Mouse (Mus musculus) ES-E14 (cell line): ENCODE measurements around the gene Fasn. TPM values are rescaled to one million over a fixed set of nuclear protein-coding genes. Genes with fewer than 3 reads are reported as not detected.

Experiments used
- DNase-seq: peaks from one replicate; pipeline ENCODE4 v3.0.0-alpha.2; 2013; ENCODE audit warnings: low read depth, low spot score
- H3K27ac ChIP-seq: 2 replicates; pipeline ENCODE4 v1.5.1; 2012; ENCODE audit warnings: low read depth, mild to moderate bottlenecking, low read length, moderate library complexity, mixed read lengths; ENCODE audit not compliant: poor library complexity, insufficient read depth, severe bottlenecking
- H3K36me3 ChIP-seq: 2 replicates; pipeline ENCODE4 v1.6.1; 2012; ENCODE audit warnings: mild to moderate bottlenecking, low read length, moderate library complexity, mixed read lengths; ENCODE audit not compliant: control insufficient read depth, poor library complexity, insufficient read depth, severe bottlenecking
- H3K4me1 ChIP-seq, 2 experiments: fragments of 150-350 bp in 1 of 2; sonication (generic) in 1 of 2; 2 replicates each; pipeline ENCODE4 v1.6.1; 2012; ENCODE audit warnings: low read length in 2 of 2, mild to moderate bottlenecking in 1 of 2, mixed read lengths in 1 of 2; ENCODE audit not compliant: control insufficient read depth in 2 of 2, insufficient read depth in 2 of 2, poor library complexity in 1 of 2
- H3K4me3 ChIP-seq, 2 experiments: fragments of 150-350 bp in 1 of 2; sonication (generic) in 1 of 2; 2 replicates each; pipeline ENCODE4 v1.5.1; 2012; ENCODE audit warnings: low read length in 2 of 2, low read depth in 1 of 2, mild to moderate bottlenecking in 1 of 2, mixed read lengths in 1 of 2; ENCODE audit not compliant: insufficient read depth in 1 of 2, poor library complexity in 1 of 2, severe bottlenecking in 1 of 2
- H3K9ac ChIP-seq: 2 replicates; pipeline ENCODE4 v1.6.1; 2012; ENCODE audit warnings: low read depth, mild to moderate bottlenecking, low read length, mixed read lengths; ENCODE audit not compliant: poor library complexity, insufficient read depth, severe bottlenecking
- H3K9me3 ChIP-seq: fragments of 150-350 bp; sonication (generic); 2 replicates; pipeline ENCODE4 v1.6.1; 2012; ENCODE audit warnings: low read depth, mild to moderate bottlenecking, low read length; ENCODE audit not compliant: control insufficient read depth, insufficient read depth
- CHD2 ChIP-seq: IDR thresholded peaks from 2 replicates; pipeline ENCODE4 v1.6.1; 2014; ENCODE audit warnings: mild to moderate bottlenecking, low read depth, low read length, inconsistent platforms
- HCFC1 ChIP-seq: IDR thresholded peaks from 2 replicates; pipeline ENCODE4 v1.6.1; 2012; ENCODE audit warnings: low read length, inconsistent platforms, borderline replicate concordance; ENCODE audit not compliant: insufficient read depth
- MAFK ChIP-seq: IDR thresholded peaks from 2 replicates; pipeline ENCODE4 v1.6.1; 2014; ENCODE audit warnings: mild to moderate bottlenecking, low read depth, low read length, inconsistent platforms; ENCODE audit not compliant: insufficient read depth
- ZC3H11A ChIP-seq: IDR thresholded peaks from 2 replicates; pipeline ENCODE4 v1.6.1; 2012; ENCODE audit warnings: low read depth, mild to moderate bottlenecking, inconsistent platforms, low read length, borderline replicate concordance
- ZNF384 ChIP-seq: IDR thresholded peaks from 2 replicates; pipeline ENCODE4 v1.6.1; 2012; ENCODE audit warnings: low read depth, low read length, inconsistent platforms
- in situ Hi-C, 2 experiments: fragments of 600-800 bp; cut with MboI; formaldehyde crosslinking; loops; one replicate each; pipeline ENCODE4 v1.15.1; 2025; ENCODE audit warnings: low sequenced_read_pairs in 2 of 2, inconsistent platforms in 1 of 2; ENCODE audit not compliant: unreplicated experiment in 2 of 2
- total RNA-seq: library from RNA; depleted of rRNA; stranded (reverse); fragments of 300-350 nt; gene quantifications from 2 replicates; pipeline ENCODE4 v1.2.3, GENCODE M21; 2012

Gene Fasn
- total RNA-seq, 1 experiment: 210 TPM

GRCm38 (mm10) chr11:120804274-120804673 lies 20.1 kb downstream of the Fasn start:
- H3K27ac ChIP-seq: no peak overlapping the region
- H3K4me1 ChIP-seq: peaks cover 4 to 15% of the 10 kb centered on the region in 2 experiments; a peak in 3 of 4 replicates
- no peaks in the 10 kb centered on the region for H3K9me3 ChIP-seq
- DNase-seq: no peak
- in situ Hi-C loops: no loop called here
- no peak for TF ChIP-seq CHD2
- no peak for TF ChIP-seq MAFK
- TF ChIP-seq HCFC1: no peak
- TF ChIP-seq ZNF384: no peak
- TF ChIP-seq ZC3H11A: no peak
- no peak overlapping the region for H3K9ac ChIP-seq
- no peak overlapping the region for H3K4me3 ChIP-seq
- peaks cover 33% of the 10 kb centered on the region for H3K36me3 ChIP-seq

GRCm38 (mm10) chr11:120800061-120800904 lies 24.1 kb downstream of the Fasn start:
- Histone ChIP-seq H3K27ac (peak overlapping the region; percentile 49; the same call in 1 of the 2 replicates), H3K9me3 (no peaks in the 10 kb centered on the region), H3K4me1 (peaks cover 3 to 7% of the 10 kb centered on the region in 2 experiments; a peak in 2 of 4 replicates), H3K9ac (peak overlapping the region; percentile 58), H3K4me3 (peak overlapping the region in 1 of 2 experiments; percentile 46; a peak in 3 of 4 replicates), H3K36me3 (no peaks in the 10 kb centered on the region)
- DNase-seq: peak; percentile 98
- TF ChIP-seq CHD2: 0 out of 2 replicates have a peak, but pooled peaks have one; percentile 40
- TF ChIP-seq MAFK: peak; percentile 56; the same call in 1 of the 2 replicates
- no peak for TF ChIP-seq HCFC1
- TF ChIP-seq ZNF384: no peak
- TF ChIP-seq ZC3H11A: peak; percentile 50; the same call in 1 of the 2 replicates
- in situ Hi-C loops: no loop called here

GRCm38 (mm10) chr11:120799316-120799890 lies 24.9 kb downstream of the Fasn start:
- H3K36me3 ChIP-seq: peaks cover 9% of the 10 kb centered on the region
- peaks cover 1 to 13% of the 10 kb centered on the region in 2 experiments; a peak in 1 of 4 replicates for H3K4me1 ChIP-seq
- H3K9me3 ChIP-seq: no peaks in the 10 kb centered on the region
- H3K27ac ChIP-seq: no peak overlapping the region
- TF ChIP-seq ZNF384 (peak; percentile 73), ZC3H11A (no peak), CHD2 (no peak), MAFK (no peak), HCFC1 (no peak)
- no peak overlapping the region for H3K9ac ChIP-seq
- in situ Hi-C loops: no loop called here
- H3K4me3 ChIP-seq: no peak overlapping the region
- DNase-seq: no peak

DNA sequence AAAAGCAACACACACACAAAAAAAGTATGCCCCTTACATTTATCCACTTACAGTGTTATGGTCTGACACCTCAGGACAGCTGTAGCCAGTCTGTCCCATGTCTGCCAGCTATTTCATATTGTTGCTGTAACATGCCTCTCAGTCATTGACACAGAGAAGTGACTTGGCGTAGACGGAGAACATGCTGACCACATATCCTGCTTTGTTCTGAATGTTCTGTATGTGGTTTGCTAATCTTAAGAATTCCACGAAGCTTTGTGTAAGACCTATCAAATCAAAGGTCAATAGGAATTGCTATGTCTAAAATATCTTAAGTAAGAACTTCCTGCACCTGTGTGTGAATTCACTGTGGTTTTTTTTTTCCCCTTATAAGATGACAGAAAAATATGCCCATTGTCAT lies 26.1 kb downstream of the Fasn start:
- Histone ChIP-seq H3K9me3 (no peaks in the 10 kb centered on the region), H3K27ac (no peak overlapping the region), H3K4me1 (peaks cover 1 to 13% of the 10 kb centered on the region in 2 experiments; a peak in 1 of 4 replicates), H3K9ac (no peak overlapping the region), H3K4me3 (no peak overlapping the region), H3K36me3 (peaks cover 20% of the 10 kb centered on the region)
- no peak for DNase-seq
- in situ Hi-C loops: no loop called here
- TF ChIP-seq ZC3H11A: no peak
- no peak for TF ChIP-seq CHD2
- no peak for TF ChIP-seq ZNF384
- TF ChIP-seq MAFK: no peak
- TF ChIP-seq HCFC1: no peak
